Mouse (Mus musculus) olfactory bulb, adult 2 months (tissue): ENCODE data around the gene Nosip.

Experiments used
- CTCF ChIP-seq: fragments of 200-500 bp; IDR thresholded peaks from 2 replicates; pipeline ENCODE4 v1.5.1; 2012; ENCODE audit warnings: low read depth, mild to moderate bottlenecking, low read length, moderate library complexity; ENCODE audit not compliant: insufficient read depth
- POLR2A ChIP-seq: fragments of 200-500 bp; IDR thresholded peaks from 2 replicates; pipeline ENCODE4 v1.6.1; 2012; ENCODE audit warnings: mild to moderate bottlenecking, low read depth, low read length, moderate library complexity; ENCODE audit not compliant: insufficient read depth

GRCm38 (mm10) chr7:45026256-45026655, 36.0 kb upstream of the Nosip start:
- TF ChIP-seq CTCF (no peak), POLR2A (no peak)
